Mouse (Mus musculus) embryonic facial prominence, embryonic 14.5 days (tissue): ENCODE results near the gene Rgl1. TPM values are rescaled to one million over a fixed set of nuclear protein-coding genes. Genes with fewer than 3 reads are reported as not detected.

Experiments
- ATAC-seq: fragments of 200-750 bp; cut with Nextera tagmentation; 2 replicates; pipeline ENCODE4 v1.8.0; 2017; ENCODE audit warnings: low read depth, moderate number of reproducible peaks, moderate TSS enrichment
- DNase-seq: peaks from one replicate; pipeline ENCODE4 v3.0.0-alpha.2; 2015; ENCODE audit warnings: low spot score
- H3K27ac ChIP-seq: fragments of 300-500 bp; sonication (generic); replicated peaks from 2 replicates; pipeline ENCODE4 v1.5.1; 2014; ENCODE audit warnings: low read depth, mild to moderate bottlenecking, low read length, moderate library complexity
- H3K27me3 ChIP-seq: fragments of 300-500 bp; sonication (generic); replicated peaks from 2 replicates; pipeline ENCODE4 v1.6.1; 2014; ENCODE audit warnings: low read length; ENCODE audit not compliant: control insufficient read depth, insufficient read depth
- H3K36me3 ChIP-seq: fragments of 300-500 bp; sonication (generic); 2 replicates; pipeline ENCODE4 v1.6.1; 2014; ENCODE audit warnings: low read length, mixed read lengths; ENCODE audit not compliant: control insufficient read depth, insufficient read depth
- H3K4me1 ChIP-seq: fragments of 300-500 bp; sonication (generic); 2 replicates; pipeline ENCODE4 v1.6.1; 2014; ENCODE audit warnings: antibody characterized with exemption, low read length; ENCODE audit not compliant: control insufficient read depth, insufficient read depth
- H3K4me2 ChIP-seq: fragments of 300-500 bp; sonication (generic); 2 replicates; pipeline ENCODE4 v1.6.1; 2014; ENCODE audit warnings: low read depth, mild to moderate bottlenecking, low read length, moderate library complexity, mixed read lengths
- H3K4me3 ChIP-seq: fragments of 300-500 bp; sonication (generic); 2 replicates; pipeline ENCODE4 v1.5.1; 2014; ENCODE audit warnings: low read depth, mild to moderate bottlenecking, low read length
- H3K9ac ChIP-seq: fragments of 300-500 bp; sonication (generic); 2 replicates; pipeline ENCODE4 v1.6.1; 2014; ENCODE audit warnings: low read depth, mild to moderate bottlenecking, low read length, moderate library complexity, mixed read lengths
- H3K9me3 ChIP-seq: fragments of 300-500 bp; sonication (generic); 2 replicates; pipeline ENCODE4 v1.6.1; 2016; ENCODE audit warnings: low read length; ENCODE audit not compliant: control insufficient read depth
- WGBS: fragments of 180-500 bp; shearing (Covaris S2); extraction: QIAGEN DNeasy Blood & Tissue Kit; methylation state at CpG from one replicate; pipeline ENCODE4 v1.1.7; 2014; 5-methylcytosine and 5-hydroxymethylcytosine counted together
- polyA plus RNA-seq: library from polyadenylated mRNA; unstranded; fragments of >200 nt; fragmentation: Nextera tagmentation; extraction: Ambion mirVana; gene quantifications from 2 replicates; pipeline ENCODE4 v1.2.1, GENCODE M21; 2014

Gene Rgl1
- polyA plus RNA-seq, 1 experiment from 2014 or later = 43.7 TPM

DNA sequence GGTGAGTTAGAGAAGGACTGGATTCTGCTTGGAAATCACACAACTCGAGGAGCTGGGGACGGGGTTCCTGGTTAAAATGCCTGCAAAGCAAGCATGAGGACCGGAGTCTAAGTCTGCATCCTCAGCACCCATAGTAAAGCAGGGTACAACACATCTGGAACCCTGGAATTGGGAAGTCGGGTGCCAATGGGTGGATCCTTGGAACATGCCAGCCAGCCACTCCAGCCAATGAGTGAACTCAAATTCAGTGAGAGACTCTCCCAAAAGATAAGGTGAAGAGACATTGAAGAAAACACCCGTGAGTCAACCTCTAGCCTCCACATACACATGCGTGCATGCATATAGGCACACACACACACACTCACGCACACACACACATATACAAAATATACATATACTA is 172.8 kb downstream of the Rgl1 start:
- H3K27ac ChIP-seq = no peak overlapping the region
- no peaks in the 10 kb centered on the region for H3K36me3 ChIP-seq
- H3K9ac ChIP-seq = no peak overlapping the region
- no peaks in the 10 kb centered on the region for H3K27me3 ChIP-seq
- no peak overlapping the region for H3K4me2 ChIP-seq
- peaks cover 33% of the 10 kb centered on the region for H3K4me1 ChIP-seq
- no peaks in the 10 kb centered on the region for H3K9me3 ChIP-seq
- DNase-seq = no peak
- ATAC-seq = no peak
- no peak overlapping the region for H3K4me3 ChIP-seq
- 88% methylated on average over 7 of the region's 7 CpGs for WGBS

DNA sequence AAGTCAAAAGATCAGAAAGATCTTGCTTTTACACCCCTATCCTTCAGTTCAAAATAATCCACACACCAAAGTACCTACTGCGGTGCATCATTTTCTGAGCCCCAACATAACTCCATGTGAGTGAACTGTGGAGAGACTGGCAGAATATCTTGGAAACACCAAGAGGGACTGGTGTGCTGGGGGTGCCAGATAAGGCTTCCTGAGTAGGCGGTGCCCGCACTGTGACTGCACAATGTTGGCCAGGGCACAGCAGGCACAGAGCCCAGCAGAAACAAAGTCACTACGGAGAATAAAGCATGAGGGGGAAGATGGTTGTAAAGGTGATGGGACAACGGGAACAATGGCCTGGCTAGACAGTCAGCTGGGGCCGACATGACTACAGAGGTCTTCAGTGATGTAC is 173.5 kb downstream of the Rgl1 start:
- Histone ChIP-seq H3K27me3 (no peaks in the 10 kb centered on the region), H3K9me3 (no peaks in the 10 kb centered on the region), H3K4me3 (no peak overlapping the region), H3K4me2 (no peak overlapping the region), H3K27ac (no peak overlapping the region), H3K4me1 (peaks cover 38% of the 10 kb centered on the region), H3K9ac (no peak overlapping the region), H3K36me3 (no peaks in the 10 kb centered on the region)
- 88% methylated on average over 6 of the region's 6 CpGs for WGBS
- ATAC-seq (no peak), DNase-seq (no peak)

- Histone ChIP-seq H3K9me3 (no peaks in the 10 kb centered on the region), H3K4me2 (no peak overlapping the region), H3K27ac (no peak overlapping the region), H3K4me1 (peaks cover 39% of the 10 kb centered on the region), H3K4me3 (no peak overlapping the region), H3K27me3 (no peaks in the 10 kb centered on the region), H3K9ac (no peak overlapping the region), H3K36me3 (no peaks in the 10 kb centered on the region)
- ATAC-seq = no peak
- DNase-seq = no peak
- WGBS = 89% methylated on average over 11 of the region's 15 CpGs
Observed at GRCm38 (mm10) chr1:152591746-152592498, 174.2 kb downstream of the Rgl1 start.

GRCm38 (mm10) chr1:152590321-152590720 is 175.8 kb downstream of the Rgl1 start:
- ATAC-seq = no peak
- WGBS = 62% methylated on average over 5 of the region's 5 CpGs
- no peak overlapping the region for H3K27ac ChIP-seq
- H3K4me2 ChIP-seq = no peak overlapping the region
- H3K4me3 ChIP-seq = no peak overlapping the region
- no peaks in the 10 kb centered on the region for H3K9me3 ChIP-seq
- H3K9ac ChIP-seq = no peak overlapping the region
- peaks cover 46% of the 10 kb centered on the region for H3K4me1 ChIP-seq
- H3K36me3 ChIP-seq = no peaks in the 10 kb centered on the region
- H3K27me3 ChIP-seq = no peaks in the 10 kb centered on the region
- peak; percentile 53 for DNase-seq

GRCm38 (mm10) chr1:152589331-152589935 is 176.7 kb downstream of the Rgl1 start:
- H3K4me1 ChIP-seq = peaks cover 41% of the 10 kb centered on the region

DNA sequence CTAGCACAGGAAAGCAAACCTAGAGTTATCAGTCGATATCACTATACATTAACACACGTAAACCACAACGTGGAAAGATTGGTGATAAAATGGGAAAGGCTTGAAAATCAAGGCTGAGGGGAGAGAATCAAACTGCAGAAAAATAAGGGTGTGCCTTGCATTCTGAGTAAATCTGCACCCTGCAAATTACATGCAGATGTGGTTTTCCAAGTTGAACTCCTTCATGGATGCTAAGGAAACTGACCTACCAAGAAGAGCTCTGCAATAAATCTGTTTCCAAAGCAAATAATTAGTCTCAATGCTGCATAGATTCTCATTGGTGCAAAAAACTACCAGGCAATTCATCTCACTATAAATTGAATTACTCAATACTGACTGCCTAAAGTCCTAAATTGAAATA is 178.7 kb downstream of the Rgl1 start:
- H3K4me2 ChIP-seq = peak overlapping the region; percentile 23
- peaks cover 46% of the 10 kb centered on the region for H3K4me1 ChIP-seq
- 45% methylated on average over 3 of the region's 3 CpGs for WGBS
- no peak for ATAC-seq
- peak; percentile 75 for DNase-seq
- no peaks in the 10 kb centered on the region for H3K36me3 ChIP-seq
- H3K9me3 ChIP-seq = no peaks in the 10 kb centered on the region
- H3K27me3 ChIP-seq = no peaks in the 10 kb centered on the region
- H3K4me3 ChIP-seq = no peak overlapping the region
- H3K27ac ChIP-seq = 0 out of 2 replicates have a peak overlapping the region, but pooled peaks have one; percentile 34
- H3K9ac ChIP-seq = no peak overlapping the region

More at GRCm38 (mm10) chr1:152589331-152589935, 176.7 kb downstream of the Rgl1 start:
- H3K27ac ChIP-seq = peak overlapping the region; percentile 44; the same call in 1 of the 2 replicates
- H3K27me3 ChIP-seq = no peaks in the 10 kb centered on the region
- no peak overlapping the region for H3K9ac ChIP-seq
- H3K4me2 ChIP-seq = peak overlapping the region; percentile 24; the same call in 1 of the 2 replicates
- WGBS = 25% methylated on average over 9 of the region's 9 CpGs
- no peaks in the 10 kb centered on the region for H3K36me3 ChIP-seq
- no peak for ATAC-seq
- no peak overlapping the region for H3K4me3 ChIP-seq
- peak; percentile 69 for DNase-seq
- H3K9me3 ChIP-seq = no peaks in the 10 kb centered on the region

DNA sequence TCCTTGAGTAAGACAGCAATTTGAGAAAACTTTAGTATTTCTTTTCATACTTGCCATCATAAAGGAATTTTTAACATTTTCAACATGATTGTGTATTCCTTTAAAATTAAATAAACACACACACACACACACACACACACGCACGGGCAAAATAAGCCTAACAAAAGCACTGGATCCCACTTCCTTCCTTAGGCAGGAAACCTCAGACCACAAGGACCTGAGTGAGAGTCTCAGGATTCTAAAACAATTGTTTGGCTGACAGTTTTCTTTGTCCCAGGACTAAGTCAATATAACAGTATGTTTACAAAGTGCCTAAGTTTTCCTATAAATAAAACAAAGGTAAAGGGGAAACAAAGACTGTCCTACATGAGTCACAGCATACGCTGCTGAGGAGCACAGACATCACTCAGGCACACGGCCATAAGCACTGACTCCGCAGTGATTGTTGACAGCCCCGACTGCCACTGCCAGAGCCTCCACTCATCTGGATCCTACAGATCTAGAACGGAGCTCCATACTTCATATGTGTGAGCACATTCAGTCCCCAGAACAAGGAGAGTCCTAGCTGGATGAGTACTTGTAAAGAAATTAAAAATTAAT is 180.7 kb downstream of the Rgl1 start:
- Histone ChIP-seq H3K27me3 (no peaks in the 10 kb centered on the region), H3K4me3 (no peak overlapping the region), H3K9ac (no peak overlapping the region), H3K9me3 (no peaks in the 10 kb centered on the region), H3K4me1 (peaks cover 46% of the 10 kb centered on the region), H3K27ac (no peak overlapping the region), H3K36me3 (no peaks in the 10 kb centered on the region), H3K4me2 (no peak overlapping the region)
- DNase-seq (no peak), ATAC-seq (no peak)
- 64% methylated on average over 7 of the region's 7 CpGs for WGBS

GRCm38 (mm10) chr1:152584933-152585332 is 181.2 kb downstream of the Rgl1 start:
- DNase-seq (no peak), ATAC-seq (no peak)
- no peak overlapping the region for H3K4me3 ChIP-seq
- H3K9me3 ChIP-seq = no peaks in the 10 kb centered on the region
- no peak overlapping the region for H3K4me2 ChIP-seq
- H3K27ac ChIP-seq = no peak overlapping the region
- peaks cover 42% of the 10 kb centered on the region for H3K4me1 ChIP-seq
- 78% methylated on average over 8 of the region's 8 CpGs for WGBS
- H3K36me3 ChIP-seq = no peaks in the 10 kb centered on the region
- H3K9ac ChIP-seq = no peak overlapping the region
- no peaks in the 10 kb centered on the region for H3K27me3 ChIP-seq
